Mouse (Mus musculus) CH12.LX (cell line): ENCODE measurements at regions not wholly inside any gene's neighbourhood (a gene's known extent, or its start where the extent isn't known, plus 50 kb on each side); places are given as distances from the start of the nearest gene placed in this dataset.

Source experiments
- BHLHE40 ChIP-seq: IDR thresholded peaks from 2 replicates; pipeline ENCODE4 v1.6.1; 2011; ENCODE audit warnings: mild to moderate bottlenecking, low read depth, low read length, improper control_type of control experiment
- E2F4 ChIP-seq: IDR thresholded peaks from 2 replicates; pipeline ENCODE4 v1.6.1; 2011; ENCODE audit warnings: low read depth, low read length, improper control_type of control experiment; ENCODE audit not compliant: insufficient replicate concordance
- EP300 ChIP-seq: IDR thresholded peaks from 2 replicates; pipeline ENCODE4 v1.6.1; 2011; ENCODE audit warnings: low read length, improper control_type of control experiment
- JUND ChIP-seq: conservative IDR thresholded peaks from 2 replicates; pipeline ENCODE4 v1.6.1; 2011; ENCODE audit warnings: low read depth, low read length, improper control_type of control experiment
- MAFK ChIP-seq: IDR thresholded peaks from 2 replicates; pipeline ENCODE4 v1.6.1; 2011; ENCODE audit warnings: low read length, improper control_type of control experiment; ENCODE audit not compliant: insufficient replicate concordance
- MAZ ChIP-seq: IDR thresholded peaks from 2 replicates; pipeline ENCODE4 v1.6.1; 2012; ENCODE audit warnings: low read depth, mild to moderate bottlenecking, inconsistent platforms, low read length, improper control_type of control experiment, moderate library complexity
- MYC ChIP-seq: IDR thresholded peaks from 2 replicates; pipeline ENCODE4 v1.6.1; 2011; ENCODE audit warnings: low read depth, mild to moderate bottlenecking, improper control_type of control experiment, low read length
- POLR2A ChIP-seq: IDR thresholded peaks from 2 replicates; pipeline ENCODE4 v1.6.1; 2011; ENCODE audit warnings: low read depth, mild to moderate bottlenecking, improper control_type of control experiment, low read length
- RCOR1 ChIP-seq: conservative IDR thresholded peaks from 2 replicates; pipeline ENCODE4 v1.6.1; 2012; ENCODE audit warnings: low read depth, mild to moderate bottlenecking, inconsistent platforms, low read length, improper control_type of control experiment
- TCF12 ChIP-seq: IDR thresholded peaks from 2 replicates; pipeline ENCODE4 v1.6.1; 2014; ENCODE audit warnings: low read depth, mild to moderate bottlenecking, inconsistent platforms, low read length, improper control_type of control experiment
- UBTF ChIP-seq: IDR thresholded peaks from 2 replicates; pipeline ENCODE4 v1.6.1; 2012; ENCODE audit warnings: low read depth, mild to moderate bottlenecking, inconsistent platforms, low read length, improper control_type of control experiment, moderate library complexity
- ZKSCAN1 ChIP-seq: IDR thresholded peaks from 2 replicates; pipeline ENCODE4 v1.6.1; 2012; ENCODE audit warnings: low read depth, inconsistent platforms, low read length, improper control_type of control experiment, borderline replicate concordance
- ZNF384 ChIP-seq: IDR thresholded peaks from 2 replicates; pipeline ENCODE4 v1.6.1; 2012; ENCODE audit warnings: low read depth, low read length, improper control_type of control experiment, inconsistent platforms

- TF ChIP-seq BHLHE40 (no peak), ZKSCAN1 (no peak), JUND (no peak), POLR2A (no peak), TCF12 (no peak), UBTF (no peak), ZNF384 (no peak), RCOR1 (no peak), MAFK (no peak), E2F4 (no peak), EP300 (no peak), MYC (no peak), MAZ (no peak)
Measured at GRCm38 (mm10) chr17:64914302-64914701, 78.4 kb upstream of the 4930583I09Rik start.
